Mouse (Mus musculus) mature B cell (primary cell): ENCODE data around the gene Micall1.

Source experiments
- in situ Hi-C: fragments of 300-500 bp; cut with MboI; formaldehyde crosslinking; loops from 2 replicates; pipeline ENCODE4 v1.14.3; 2019

The Micall1 gene

GRCm38 (mm10) chr15:79130782-79131181 is 22.1 kb downstream of the Micall1 start:
- in situ Hi-C loops: no loop called here

GRCm38 (mm10) chr15:79131442-79131841 is 22.7 kb downstream of the Micall1 start:
- in situ Hi-C loops: no loop called here

GRCm38 (mm10) chr15:79133191-79133661 is 24.5 kb downstream of the Micall1 start:
- in situ Hi-C loops: no loop called here

- in situ Hi-C loops: no loop called here
Measured at GRCm38 (mm10) chr15:79134496-79135270, 26.0 kb downstream of the Micall1 start.

GRCm38 (mm10) chr15:79135332-79135731 is 26.6 kb downstream of the Micall1 start:
- in situ Hi-C loops: no loop called here

- in situ Hi-C loops: no loop called here
Measured at GRCm38 (mm10) chr15:79135783-79136575, 27.3 kb downstream of the Micall1 start.

GRCm38 (mm10) chr15:79139640-79140039 is 30.9 kb downstream of the Micall1 start:
- in situ Hi-C loops: no loop called here

GRCm38 (mm10) chr15:79140866-79141565 is 32.3 kb downstream of the Micall1 start, which contains the start of the genes Polr2f and 1700088E04Rik:
Gene Polr2f (plus strand): TSS chr15:79141009.
Gene 1700088E04Rik (minus strand): TSS chr15:79141253.
- in situ Hi-C loops: no loop called here

GRCm38 (mm10) chr15:79141566-79141917 is 32.8 kb downstream of the Micall1 start:
- in situ Hi-C loops: no loop called here

GRCm38 (mm10) chr15:79143316-79143715 is 34.6 kb downstream of the Micall1 start:
- in situ Hi-C loops: no loop called here

GRCm38 (mm10) chr15:79144021-79144420 is 35.3 kb downstream of the Micall1 start:
- in situ Hi-C loops: no loop called here

- in situ Hi-C loops: no loop called here
Measured at GRCm38 (mm10) chr15:79145522-79145921, 36.8 kb downstream of the Micall1 start.

GRCm38 (mm10) chr15:79148533-79148932 is 39.8 kb downstream of the Micall1 start:
- in situ Hi-C loops: no loop called here

- in situ Hi-C loops: no loop called here
Measured at GRCm38 (mm10) chr15:79151881-79152280, 43.2 kb downstream of the Micall1 start.

- in situ Hi-C loops: no loop called here
Measured at GRCm38 (mm10) chr15:79152709-79153108, 44.0 kb downstream of the Micall1 start.

- in situ Hi-C loops: no loop called here
Measured at GRCm38 (mm10) chr15:79155572-79155971, 46.9 kb downstream of the Micall1 start.

- in situ Hi-C loops: no loop called here
Measured at GRCm38 (mm10) chr15:79162301-79162700, 53.6 kb downstream of the Micall1 start.

GRCm38 (mm10) chr15:79162822-79163221 is 54.1 kb downstream of the Micall1 start:
- in situ Hi-C loops: no loop called here

- in situ Hi-C loops: no loop called here
Measured at GRCm38 (mm10) chr15:79164251-79164650, 55.6 kb downstream of the Micall1 start.

GRCm38 (mm10) chr15:79165140-79165539 is 56.4 kb downstream of the Micall1 start, which contains the start of gene Sox10:
Gene Sox10 (minus strand): TSS chr15:79165240.
- in situ Hi-C loops: no loop called here

- in situ Hi-C loops: no loop called here
Measured at GRCm38 (mm10) chr15:79166712-79167111, 58.0 kb downstream of the Micall1 start.

- in situ Hi-C loops: no loop called here
Measured at GRCm38 (mm10) chr15:79176905-79177304, 68.2 kb downstream of the Micall1 start.
